Mouse (Mus musculus) MEL (cell line): ENCODE measurements around the gene Rcan2. TPM values are rescaled to one million over a fixed set of nuclear protein-coding genes. Genes with fewer than 3 reads are reported as not detected.

Source experiments
- DNase-seq: peaks from one replicate; pipeline ENCODE4 v3.0.0; 2011; ENCODE audit warnings: low read depth, low spot score
- H3K27ac ChIP-seq: 2 replicates; pipeline ENCODE4 v1.5.1; 2012; ENCODE audit warnings: low read depth, mild to moderate bottlenecking, control low read depth, low read length, moderate library complexity; ENCODE audit not compliant: control insufficient read depth
- H3K27me3 ChIP-seq, 2 experiments: fragments of 150-350 bp in 1 of 2; sonication (generic) in 1 of 2; 2 replicates each; pipeline ENCODE4 v1.6.1; 2012; ENCODE audit warnings: low read length in 2 of 2, mild to moderate bottlenecking in 2 of 2, improper control_type of control experiment in 1 of 2, moderate library complexity in 1 of 2; ENCODE audit not compliant: insufficient read depth in 2 of 2, control insufficient read depth in 1 of 2
- H3K36me3 ChIP-seq, 2 experiments: 2 replicates each; pipeline ENCODE4 v1.6.1; 2012 to 2014; ENCODE audit warnings: low read length in 2 of 2, improper control_type of control experiment in 1 of 2, inconsistent platforms in 1 of 2, mild to moderate bottlenecking in 1 of 2; ENCODE audit not compliant: insufficient read depth in 2 of 2, control insufficient read depth in 1 of 2
- H3K4me1 ChIP-seq, 2 experiments: fragments of 150-350 bp in 1 of 2; sonication (generic) in 1 of 2; 2 replicates each; pipeline ENCODE4 v1.6.1; 2012; ENCODE audit warnings: low read length in 2 of 2, improper control_type of control experiment in 1 of 2, mild to moderate bottlenecking in 1 of 2; ENCODE audit not compliant: insufficient read depth in 2 of 2, control insufficient read depth in 1 of 2
- H3K4me3 ChIP-seq, 2 experiments: fragments of 150-350 bp in 1 of 2; sonication (generic) in 1 of 2; 2 replicates each; pipeline ENCODE4 v1.5.1; 2012; ENCODE audit warnings: low read depth in 2 of 2, low read length in 2 of 2, mild to moderate bottlenecking in 2 of 2, moderate library complexity in 2 of 2, control low read depth in 1 of 2, improper control_type of control experiment in 1 of 2; ENCODE audit not compliant: control insufficient read depth in 1 of 2, insufficient read depth in 1 of 2
- H3K79me2 ChIP-seq: 2 replicates; pipeline ENCODE4 v1.6.1; 2012; ENCODE audit warnings: mild to moderate bottlenecking, low read length, moderate library complexity; ENCODE audit not compliant: control insufficient read depth, poor library complexity, insufficient read depth
- H3K9ac ChIP-seq: 2 replicates; pipeline ENCODE4 v1.6.1; 2012; ENCODE audit warnings: low read depth, mild to moderate bottlenecking, control low read depth, low read length, moderate library complexity; ENCODE audit not compliant: control insufficient read depth, poor library complexity, severe bottlenecking
- H3K9me3 ChIP-seq: fragments of 150-350 bp; sonication (generic); replicated peaks from 2 replicates; pipeline ENCODE4 v1.6.1; 2012; ENCODE audit warnings: mild to moderate bottlenecking, low read length, improper control_type of control experiment, moderate library complexity; ENCODE audit not compliant: insufficient read depth
- BHLHE40 ChIP-seq: IDR thresholded peaks from 2 replicates; pipeline ENCODE4 v1.6.1; 2012; ENCODE audit warnings: low read depth, mild to moderate bottlenecking, inconsistent platforms, low read length, improper control_type of control experiment, borderline replicate concordance
- CHD1 ChIP-seq: IDR thresholded peaks from 2 replicates; pipeline ENCODE4 v1.6.1; 2012; ENCODE audit warnings: low read depth, mild to moderate bottlenecking, inconsistent platforms, low read length, improper control_type of control experiment
- CHD2 ChIP-seq: IDR thresholded peaks from 2 replicates; pipeline ENCODE4 v1.6.1; 2011; ENCODE audit warnings: low read length, improper control_type of control experiment
- CTCF ChIP-seq, 3 experiments: IDR thresholded peaks in 2 of 3; conservative IDR thresholded peaks in 1 of 3; 2 replicates each; pipeline ENCODE4 v1.5.1; 2011 to 2012; ENCODE audit warnings: low read length in 3 of 3, low read depth in 2 of 3, mild to moderate bottlenecking in 2 of 3, improper control_type of control experiment in 1 of 3, inconsistent platforms in 1 of 3, mixed read lengths in 1 of 3, moderate library complexity in 1 of 3; ENCODE audit not compliant: control insufficient read depth in 1 of 3, insufficient read depth in 1 of 3, poor library complexity in 1 of 3, severe bottlenecking in 1 of 3
- E2F4 ChIP-seq: IDR thresholded peaks from 2 replicates; pipeline ENCODE4 v1.6.1; 2011; ENCODE audit warnings: low read depth, low read length, improper control_type of control experiment, borderline replicate concordance
- GABPA ChIP-seq: IDR thresholded peaks from 2 replicates; pipeline ENCODE4 v1.6.1; 2012; ENCODE audit warnings: low read depth, mild to moderate bottlenecking, inconsistent platforms, low read length, improper control_type of control experiment, moderate library complexity
- GATA1 ChIP-seq: IDR thresholded peaks from 2 replicates; pipeline ENCODE4 v1.6.1; 2011; ENCODE audit warnings: low read depth, low read length, improper control_type of control experiment
- HCFC1 ChIP-seq: IDR thresholded peaks from 2 replicates; pipeline ENCODE4 v1.6.1; 2012; ENCODE audit warnings: low read depth, mild to moderate bottlenecking, inconsistent platforms, low read length, improper control_type of control experiment, moderate library complexity
- JUND ChIP-seq: IDR thresholded peaks from 2 replicates; pipeline ENCODE4 v1.6.1; 2011; ENCODE audit warnings: low read depth, mild to moderate bottlenecking, improper control_type of control experiment, low read length
- KAT2A ChIP-seq: conservative IDR thresholded peaks from 2 replicates; pipeline ENCODE4 v1.6.1; 2012; ENCODE audit warnings: low read depth, low read length, improper control_type of control experiment, inconsistent platforms
- MAFK ChIP-seq: IDR thresholded peaks from 2 replicates; pipeline ENCODE4 v1.6.1; 2011; ENCODE audit warnings: low read depth, mild to moderate bottlenecking, low read length, improper control_type of control experiment, borderline replicate concordance
- MAX ChIP-seq: IDR thresholded peaks from 2 replicates; pipeline ENCODE4 v1.6.1; 2011; ENCODE audit warnings: low read length, improper control_type of control experiment
- MAZ ChIP-seq: IDR thresholded peaks from 2 replicates; pipeline ENCODE4 v1.6.1; 2012; ENCODE audit warnings: low read depth, mild to moderate bottlenecking, inconsistent platforms, low read length, improper control_type of control experiment
- MEF2A ChIP-seq: IDR thresholded peaks from 2 replicates; pipeline ENCODE4 v1.6.1; 2014; ENCODE audit warnings: low read depth, mild to moderate bottlenecking, inconsistent platforms, low read length, improper control_type of control experiment; ENCODE audit not compliant: poor library complexity, insufficient replicate concordance, severe bottlenecking; ENCODE audit errors: extremely low read depth
- MYB ChIP-seq: IDR thresholded peaks from 2 replicates; pipeline ENCODE4 v1.6.1; 2011; ENCODE audit warnings: mild to moderate bottlenecking, low read depth, low read length, improper control_type of control experiment
- MYC ChIP-seq: IDR thresholded peaks from 2 replicates; pipeline ENCODE4 v1.6.1; 2011; ENCODE audit warnings: low read depth, mild to moderate bottlenecking, low read length, improper control_type of control experiment, moderate library complexity
- NELFE ChIP-seq: IDR thresholded peaks from 2 replicates; pipeline ENCODE4 v1.6.1; 2011; ENCODE audit warnings: low read depth, low read length, improper control_type of control experiment
- NRF1 ChIP-seq: IDR thresholded peaks from 2 replicates; pipeline ENCODE4 v1.6.1; 2014; ENCODE audit warnings: low read depth, mild to moderate bottlenecking, inconsistent platforms, low read length, improper control_type of control experiment, moderate library complexity; ENCODE audit not compliant: poor library complexity, insufficient read depth, severe bottlenecking
- RAD21 ChIP-seq: IDR thresholded peaks from 2 replicates; pipeline ENCODE4 v1.6.1; 2011; ENCODE audit warnings: mild to moderate bottlenecking, low read depth, low read length, improper control_type of control experiment
- RCOR1 ChIP-seq: IDR thresholded peaks from 2 replicates; pipeline ENCODE4 v1.6.1; 2012; ENCODE audit warnings: low read depth, mild to moderate bottlenecking, inconsistent platforms, low read length, improper control_type of control experiment
- SIN3A ChIP-seq: IDR thresholded peaks from 2 replicates; pipeline ENCODE4 v1.6.1; 2012; ENCODE audit warnings: low read length, improper control_type of control experiment, inconsistent platforms
- TCF12 ChIP-seq: IDR thresholded peaks from 2 replicates; pipeline ENCODE4 v1.6.1; 2014; ENCODE audit warnings: low read depth, mild to moderate bottlenecking, inconsistent platforms, low read length, improper control_type of control experiment, moderate library complexity
- UBTF ChIP-seq: IDR thresholded peaks from 2 replicates; pipeline ENCODE4 v1.6.1; 2012; ENCODE audit warnings: low read depth, mild to moderate bottlenecking, inconsistent platforms, low read length, improper control_type of control experiment, moderate library complexity, borderline replicate concordance; ENCODE audit not compliant: insufficient read depth
- USF1 ChIP-seq: IDR thresholded peaks from 2 replicates; pipeline ENCODE4 v1.6.1; 2014; ENCODE audit warnings: low read depth, mild to moderate bottlenecking, inconsistent platforms, low read length, improper control_type of control experiment, moderate library complexity
- ZKSCAN1 ChIP-seq: IDR thresholded peaks from 2 replicates; pipeline ENCODE4 v1.6.1; 2012; ENCODE audit warnings: low read depth, mild to moderate bottlenecking, inconsistent platforms, low read length, improper control_type of control experiment, moderate library complexity
- ZMIZ1 ChIP-seq: IDR thresholded peaks from 2 replicates; pipeline ENCODE4 v1.6.1; 2012; ENCODE audit warnings: low read depth, mild to moderate bottlenecking, inconsistent platforms, low read length, improper control_type of control experiment, moderate library complexity
- ZNF384 ChIP-seq: IDR thresholded peaks from 2 replicates; pipeline ENCODE4 v1.6.1; 2012; ENCODE audit warnings: low read depth, mild to moderate bottlenecking, inconsistent platforms, low read length, improper control_type of control experiment
- polyA plus RNA-seq, 2 experiments: library from polyadenylated mRNA; stranded (reverse) in 1 of 2; unstranded in 1 of 2; fragments of >175 nt in 1 of 2; fragments of >200 nt in 1 of 2; gene quantifications; 2 replicates each; pipeline versions ENCODE4 v1.2.1 to v1.2.4; 2012; ENCODE audit warnings: low replicate concordance in 2 of 2, low read depth in 1 of 2; ENCODE audit not compliant: insufficient read length in 2 of 2, insufficient read depth in 1 of 2, missing spikeins in 1 of 2
- total RNA-seq: library from RNA; depleted of rRNA; stranded (reverse); fragments of 300-350 nt; gene quantifications from 2 replicates; pipeline ENCODE4 v1.2.3, GENCODE M21; 2012

Rcan2 gene
- total and polyA plus RNA-seq, 3 experiments, result 0.52 TPM; not detected in 2

DNA sequence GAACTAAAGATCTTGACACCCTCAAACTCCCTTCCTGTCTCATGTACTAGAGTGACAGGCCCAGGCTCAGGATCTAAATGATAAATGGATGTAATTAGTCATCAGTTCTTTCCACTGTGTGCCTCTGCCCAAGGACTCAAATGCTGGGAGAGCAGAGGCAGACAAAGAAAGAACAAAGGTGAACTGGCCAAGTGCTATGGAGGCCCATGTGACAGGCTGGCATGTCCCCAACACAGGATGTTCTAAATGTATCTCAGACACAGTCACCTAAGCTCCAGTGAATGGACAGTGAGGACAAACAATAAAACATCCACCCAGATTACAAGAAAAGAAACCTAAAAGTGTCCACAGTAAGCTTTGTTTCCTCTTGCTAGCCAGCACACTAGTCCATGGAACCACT is 11.8 kb upstream of the Rcan2 start:
- Histone ChIP-seq H3K79me2 (no peaks in the 10 kb centered on the region), H3K4me1 (no peaks in the 10 kb centered on the region), H3K36me3 (no peaks in the 10 kb centered on the region), H3K9ac (no peak overlapping the region), H3K4me3 (no peak overlapping the region), H3K27ac (no peak overlapping the region), H3K9me3 (no peaks in the 10 kb centered on the region), H3K27me3 (no peaks in the 10 kb centered on the region)
- DNase-seq, result no peak
- TF ChIP-seq MEF2A, result no peak
- no peak for TF ChIP-seq GABPA
- no peak for TF ChIP-seq KAT2A
- TF ChIP-seq RCOR1, result no peak
- TF ChIP-seq HCFC1, result no peak
- TF ChIP-seq BHLHE40, result no peak
- no peak for TF ChIP-seq NRF1
- TF ChIP-seq UBTF, result no peak
- no peak for TF ChIP-seq MAFK
- TF ChIP-seq MYC, result no peak
- TF ChIP-seq CHD2, result no peak
- TF ChIP-seq E2F4, result no peak
- TF ChIP-seq CTCF (IDR thresholded peaks at IDR 0.05 in 2 of 3, conservative IDR thresholded peaks at IDR 0.05 in 1 of 3; ENCODE audit: control insufficient read depth in 1 of 3, insufficient read depth in 1 of 3, low read depth in 2 of 3, low read length in 3 of 3, poor library complexity in 1 of 3, severe bottlenecking in 1 of 3), result no peak
- TF ChIP-seq ZNF384, result no peak
- TF ChIP-seq SIN3A, result no peak
- TF ChIP-seq MYB, result no peak

- Histone ChIP-seq H3K36me3 (no peaks in the 10 kb centered on the region), H3K27me3 (no peaks in the 10 kb centered on the region), H3K4me1 (no peaks in the 10 kb centered on the region), H3K79me2 (no peaks in the 10 kb centered on the region), H3K9ac (no peak overlapping the region), H3K9me3 (no peaks in the 10 kb centered on the region), H3K27ac (no peak overlapping the region), H3K4me3 (no peak overlapping the region)
- DNase-seq, result no peak
- no peak for TF ChIP-seq ZKSCAN1
- TF ChIP-seq TCF12, result no peak
- TF ChIP-seq MAFK, result no peak
- TF ChIP-seq GATA1, result no peak
- no peak for TF ChIP-seq UBTF
- no peak for TF ChIP-seq MAZ
- TF ChIP-seq ZMIZ1, result no peak
- no peak for TF ChIP-seq NELFE
- TF ChIP-seq CHD1, result no peak
- no peak for TF ChIP-seq RAD21
- no peak for TF ChIP-seq HCFC1
- no peak for TF ChIP-seq GABPA
- TF ChIP-seq MAX, result no peak
- TF ChIP-seq USF1, result no peak
- no peak for TF ChIP-seq MYC
- no peak for TF ChIP-seq JUND
Measured at GRCm38 (mm10) chr17:43791751-43792150, 9.4 kb upstream of the Rcan2 start.
